9 mouse cellular contexts compared by ENCODE assay signal in the genomic region with DNA sequence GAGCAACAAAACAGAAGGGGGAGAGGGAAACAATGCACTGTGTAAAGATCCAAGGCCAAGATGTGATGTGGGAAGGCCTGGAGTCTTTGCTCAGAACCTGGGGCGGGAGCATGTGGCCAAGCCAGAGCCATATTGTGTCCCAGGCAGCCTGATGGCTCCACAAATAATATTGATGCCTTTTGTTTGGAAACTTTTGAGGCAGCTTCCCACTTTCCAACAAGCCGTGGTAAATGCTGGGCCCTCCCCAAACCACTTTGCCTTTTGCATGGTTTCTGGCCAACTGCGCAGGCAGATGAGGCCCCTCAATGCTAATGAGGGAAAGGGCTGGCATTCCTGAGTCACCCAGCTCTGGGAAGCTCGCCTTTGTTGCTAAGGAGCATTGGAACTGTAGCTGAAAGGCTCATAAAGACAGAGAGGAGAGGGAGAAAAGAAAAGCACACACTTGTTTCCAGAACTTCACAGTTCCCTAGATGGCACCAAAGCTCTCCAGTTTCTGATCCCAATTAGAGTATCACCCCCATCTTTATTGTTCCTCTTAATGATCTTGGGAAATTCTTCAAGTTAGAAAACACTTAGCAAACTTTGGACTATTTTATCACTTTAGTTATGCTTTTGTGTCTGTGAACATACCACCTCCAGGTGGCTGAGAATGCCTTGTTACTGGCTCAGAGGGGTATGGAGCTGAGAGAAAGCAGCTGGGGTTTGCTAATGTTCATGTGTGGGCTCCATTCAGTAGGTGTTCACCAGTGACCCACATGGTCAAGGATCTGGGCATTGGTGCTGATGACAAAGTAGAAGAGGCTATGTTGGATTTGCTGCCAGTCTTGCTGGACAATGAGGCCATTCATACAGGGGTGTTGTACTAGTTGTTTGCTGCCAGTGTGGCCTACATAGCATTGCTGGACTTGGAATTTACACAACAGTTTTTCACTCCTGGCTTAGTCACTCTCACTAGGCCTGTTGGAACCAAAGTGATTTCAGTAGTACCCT. TPM values are rescaled to one million over a fixed set of nuclear protein-coding genes. Genes with fewer than 3 reads are reported as not detected.
DNase-seq lines count a peak whose midpoint lies in the region; ATAC-seq and TF ChIP-seq lines count a peak whose summit lies in the region.
"Had no signal": no experiment of that assay in that cellular context is flagged by ENCODE, and none has a peak within 500 bp of the region (broad histone marks: within the 10 kb centered on the region; RNA-seq: fewer than 3 reads in every experiment).

No protein-coding gene starts in this region.

- H3K9me3 ChIP-seq in hindbrain, embryonic 14.5 days (ENCODE audit: control insufficient read depth, low read length) = no peaks in the 10 kb centered on the region
- H3K9me3 ChIP-seq in limb, embryonic 14.5 days (ENCODE audit: control insufficient read depth, low read length) = no peaks in the 10 kb centered on the region
- no peaks in the 10 kb centered on the region for H3K9me3 ChIP-seq in heart, embryonic 12.5 days (replicated peaks)

- no peak for TF ChIP-seq CTCF in testis, adult 2 months (IDR thresholded peaks at IDR 0.05; ENCODE audit: control insufficient read depth, insufficient read depth, insufficient replicate concordance, low read depth, low read length)
- TF ChIP-seq CTCF in kidney, adult 2 months (conservative IDR thresholded peaks at IDR 0.05; ENCODE audit: insufficient read depth, insufficient read length, low read depth, low read length) = no peak

- TF ChIP-seq POLR2A in testis, adult 2 months (IDR thresholded peaks at IDR 0.05; ENCODE audit: control insufficient read depth, low read depth, low read length) = no peak
- no peak for TF ChIP-seq POLR2A in limb, embryonic 14.5 days (IDR thresholded peaks at IDR 0.05; ENCODE audit: borderline replicate concordance, extremely low read depth, insufficient read depth, insufficient read length)
- no peak for TF ChIP-seq POLR2A in kidney, adult 2 months (IDR thresholded peaks at IDR 0.05; ENCODE audit: low read depth, low read length)

- no peak overlapping the region for H3K9ac ChIP-seq in hindbrain, embryonic 14.5 days
- H3K9ac ChIP-seq in limb, embryonic 14.5 days (ENCODE audit: low read depth, low read length, severe bottlenecking) = no peak overlapping the region
- H3K9ac ChIP-seq in heart, embryonic 12.5 days = no peak overlapping the region

- 15% methylated on average over 4 of the region's 4 CpGs for WGBS in hindbrain, embryonic 14.5 days
- WGBS in limb, embryonic 14.5 days = 46% methylated on average over 4 of the region's 4 CpGs
- 55% methylated on average over 4 of the region's 4 CpGs for WGBS in heart, embryonic 12.5 days
- WGBS in kidney, adult 2 months = 60% methylated on average over 4 of the region's 4 CpGs

- H3K4me3 ChIP-seq in testis, adult 2 months (ENCODE audit: control insufficient read depth, low read depth, low read length) = no peak overlapping the region
- no peak overlapping the region for H3K4me3 ChIP-seq in hindbrain, embryonic 14.5 days (replicated peaks; ENCODE audit: low read length)
- no peak overlapping the region for H3K4me3 ChIP-seq in limb, embryonic 14.5 days (replicated peaks; ENCODE audit: low read length)
- no peak overlapping the region for H3K4me3 ChIP-seq in heart, embryonic 12.5 days
- H3K4me3 ChIP-seq in kidney, adult 2 months (ENCODE audit: insufficient read depth, low read depth, low read length) = no peak overlapping the region

- H3K27ac ChIP-seq in testis, adult 2 months (ENCODE audit: control insufficient read depth, insufficient read depth, low read depth, low read length) = peak overlapping the region; percentile 2; the same call in 1 of the 2 replicates
- H3K27ac ChIP-seq in hindbrain, embryonic 14.5 days = peak overlapping the region; percentile 70
- no peak overlapping the region for H3K27ac ChIP-seq in limb, embryonic 14.5 days (replicated peaks; ENCODE audit: low read depth, low read length)
- no peak overlapping the region for H3K27ac ChIP-seq in heart, embryonic 12.5 days (ENCODE audit: poor library complexity, severe bottlenecking)
- no peak overlapping the region for H3K27ac ChIP-seq in kidney, adult 2 months (ENCODE audit: insufficient read depth, low read depth, low read length)

- H3K27me3 ChIP-seq in testis, adult 2 months (ENCODE audit: control insufficient read depth, insufficient read depth, low read length) = no peaks in the 10 kb centered on the region
- H3K27me3 ChIP-seq in hindbrain, embryonic 14.5 days (ENCODE audit: control insufficient read depth, insufficient read depth, low read length) = no peaks in the 10 kb centered on the region
- no peaks in the 10 kb centered on the region for H3K27me3 ChIP-seq in limb, embryonic 14.5 days (ENCODE audit: control insufficient read depth, insufficient read depth, low read length)
- no peaks in the 10 kb centered on the region for H3K27me3 ChIP-seq in heart, embryonic 12.5 days (replicated peaks)
- no peaks in the 10 kb centered on the region for H3K27me3 ChIP-seq in kidney, adult 2 months (replicated peaks; ENCODE audit: control insufficient read depth, insufficient read depth, low read length)

- H3K36me3 ChIP-seq in testis, adult 2 months (ENCODE audit: control insufficient read depth, insufficient read depth, low read length) = no peaks in the 10 kb centered on the region
- no peaks in the 10 kb centered on the region for H3K36me3 ChIP-seq in hindbrain, embryonic 14.5 days (replicated peaks; ENCODE audit: control insufficient read depth, insufficient read depth)
- no peaks in the 10 kb centered on the region for H3K36me3 ChIP-seq in limb, embryonic 14.5 days (ENCODE audit: control insufficient read depth, insufficient read depth, low read length)
- no peaks in the 10 kb centered on the region for H3K36me3 ChIP-seq in heart, embryonic 12.5 days
- no peaks in the 10 kb centered on the region for H3K36me3 ChIP-seq in kidney, adult 2 months (ENCODE audit: control insufficient read depth, insufficient read depth, low read length)

- no peak overlapping the region for H3K4me2 ChIP-seq in hindbrain, embryonic 14.5 days (replicated peaks)
- no peak overlapping the region for H3K4me2 ChIP-seq in limb, embryonic 14.5 days (replicated peaks; ENCODE audit: low read depth, low read length, severe bottlenecking)
- no peak overlapping the region for H3K4me2 ChIP-seq in heart, embryonic 12.5 days

- H3K4me1 ChIP-seq in testis, adult 2 months (ENCODE audit: control insufficient read depth, insufficient read depth, low read length) = no peaks in the 10 kb centered on the region
- H3K4me1 ChIP-seq in hindbrain, embryonic 14.5 days (replicated peaks; ENCODE audit: control insufficient read depth, insufficient read depth, low read length) = no peaks in the 10 kb centered on the region
- H3K4me1 ChIP-seq in limb, embryonic 14.5 days (ENCODE audit: control insufficient read depth, insufficient read depth, low read length) = no peaks in the 10 kb centered on the region; the same call in 1 of the 2 replicates
- no peaks in the 10 kb centered on the region for H3K4me1 ChIP-seq in heart, embryonic 12.5 days (replicated peaks)
- peaks cover 3% of the 10 kb centered on the region; the same call in 1 of the 2 replicates for H3K4me1 ChIP-seq in kidney, adult 2 months (ENCODE audit: control insufficient read depth, insufficient read depth, low read length)

- peak; percentile 91 for ATAC-seq in hindbrain, embryonic 14.5 days (ENCODE audit: low FRiP score)
- ATAC-seq in limb, embryonic 14.5 days (ENCODE audit: low FRiP score, low read depth) = no peak
- no peak for ATAC-seq in heart, embryonic 12.5 days (ENCODE audit: insufficient number of reproducible peaks, low FRiP score)

- no peak for DNase-seq in testis, postnatal 10 days (ENCODE audit: low spot score)
- peak; percentile 64 for DNase-seq in hindbrain, embryonic 14.5 days (ENCODE audit: low spot score)
- DNase-seq in limb, embryonic 14.5 days (ENCODE audit: low spot score) = peak; percentile 9
- DNase-seq in ovary, postnatal 36 days (ENCODE audit: low spot score) = no peak
- no peak for DNase-seq in MN1 (ENCODE audit: low spot score)
- DNase-seq in kidney, adult 2 months = no peak
- DNase-seq: kidney, postnatal 36 days had no signal

RNA-seq across cellular contexts. Expression of gene Cyp2j5, which starts 55.3 kb away (rescaled TPM):
- not detected in 2 replicates for polyA plus RNA-seq in testis, adult 2 months (2012; rRNA removed)
- polyA plus RNA-seq in hindbrain, embryonic 14.5 days (2014; fragmentation: Nextera tagmentation; extraction: Ambion mirVana) = not detected in 2 replicates
- polyA plus RNA-seq in limb, embryonic 14.5 days (2012; rRNA removed) = not detected in 2 replicates
- not detected in 2 replicates for polyA plus RNA-seq in limb, embryonic 14.5 days (2014; fragmentation: Nextera tagmentation; extraction: Ambion mirVana)
- not detected in 2 replicates for polyA plus RNA-seq in heart, embryonic 12.5 days (2016; fragmentation: Nextera tagmentation; extraction: Ambion mirVana)
- polyA plus RNA-seq in kidney, adult 2 months (2012; rRNA removed) = 315 and 329 TPM in 2 replicates

Comparison
In these comparisons a context has a peak if more than half of its experiments do, and no peak if none do; other contexts are left out.
1. H3K27ac ChIP-seq: peak in testis, adult 2 months (single experiment) and hindbrain, embryonic 14.5 days (single experiment); none in limb, embryonic 14.5 days (single experiment), heart, embryonic 12.5 days (single experiment) and kidney, adult 2 months (single experiment).
2. DNase-seq: peak in hindbrain, embryonic 14.5 days (single experiment) and limb, embryonic 14.5 days (single experiment); none in testis, postnatal 10 days (single experiment), ovary, postnatal 36 days (single experiment), MN1 (single experiment) and kidney, adult 2 months (single experiment).
3. RNA of gene Cyp2j5, which starts 55.3 kb away (polyA plus RNA-seq): 315 to 329 TPM in kidney, adult 2 months; not detected in limb, embryonic 14.5 days, not detected in testis, adult 2 months, not detected in hindbrain, embryonic 14.5 days and not detected in heart, embryonic 12.5 days; every median in the first group is over 100 times any median in the second.